Mouse (Mus musculus) MEL (cell line): ENCODE data around the gene Ak1.

Experiments
- CTCF ChIP-seq, 3 experiments: IDR thresholded peaks in 2 of 3; conservative IDR thresholded peaks in 1 of 3; 2 replicates each; pipeline ENCODE4 v1.5.1; 2011 to 2012; ENCODE audit warnings: low read length in 3 of 3, low read depth in 2 of 3, mild to moderate bottlenecking in 2 of 3, improper control_type of control experiment in 1 of 3, inconsistent platforms in 1 of 3, mixed read lengths in 1 of 3, moderate library complexity in 1 of 3; ENCODE audit not compliant: control insufficient read depth in 1 of 3, insufficient read depth in 1 of 3, poor library complexity in 1 of 3, severe bottlenecking in 1 of 3
- EP300 ChIP-seq, 2 experiments: IDR thresholded peaks; 2 replicates each; pipeline ENCODE4 v1.6.1; 2011; ENCODE audit warnings: improper control_type of control experiment in 2 of 2, low read length in 2 of 2, low read depth in 1 of 2, mild to moderate bottlenecking in 1 of 2
- JUND ChIP-seq: IDR thresholded peaks from 2 replicates; pipeline ENCODE4 v1.6.1; 2011; ENCODE audit warnings: low read depth, mild to moderate bottlenecking, improper control_type of control experiment, low read length
- MAFK ChIP-seq: IDR thresholded peaks from 2 replicates; pipeline ENCODE4 v1.6.1; 2011; ENCODE audit warnings: low read depth, mild to moderate bottlenecking, low read length, improper control_type of control experiment, borderline replicate concordance
- MAZ ChIP-seq: IDR thresholded peaks from 2 replicates; pipeline ENCODE4 v1.6.1; 2012; ENCODE audit warnings: low read depth, mild to moderate bottlenecking, inconsistent platforms, low read length, improper control_type of control experiment
- POLR2A ChIP-seq, 2 experiments: IDR thresholded peaks; 2 replicates each; pipeline ENCODE4 v1.6.1; 2011 to 2012; ENCODE audit warnings: low read length in 2 of 2, mild to moderate bottlenecking in 2 of 2, control low read depth in 1 of 2, improper control_type of control experiment in 1 of 2, low read depth in 1 of 2, moderate library complexity in 1 of 2; ENCODE audit not compliant: control insufficient read depth in 1 of 2, insufficient read depth in 1 of 2, poor library complexity in 1 of 2
- POLR2AphosphoS2 ChIP-seq: IDR thresholded peaks from 2 replicates; pipeline ENCODE4 v1.6.1; 2011; ENCODE audit warnings: low read length, improper control_type of control experiment
- UBTF ChIP-seq: IDR thresholded peaks from 2 replicates; pipeline ENCODE4 v1.6.1; 2012; ENCODE audit warnings: low read depth, mild to moderate bottlenecking, inconsistent platforms, low read length, improper control_type of control experiment, moderate library complexity, borderline replicate concordance; ENCODE audit not compliant: insufficient read depth
- USF1 ChIP-seq: IDR thresholded peaks from 2 replicates; pipeline ENCODE4 v1.6.1; 2014; ENCODE audit warnings: low read depth, mild to moderate bottlenecking, inconsistent platforms, low read length, improper control_type of control experiment, moderate library complexity
- ZNF384 ChIP-seq: IDR thresholded peaks from 2 replicates; pipeline ENCODE4 v1.6.1; 2012; ENCODE audit warnings: low read depth, mild to moderate bottlenecking, inconsistent platforms, low read length, improper control_type of control experiment

GRCm38 (mm10) chr2:32581450-32582095 lies 40.0 kb upstream of the Ak1 start:
- TF ChIP-seq EP300 (IDR thresholded peaks at IDR 0.05; ENCODE audit: low read depth in 1 of 2, low read length in 2 of 2) (no peak), POLR2AphosphoS2 (no peak), ZNF384 (no peak), USF1 (no peak), POLR2A (IDR thresholded peaks at IDR 0.05; ENCODE audit: control insufficient read depth in 1 of 2, insufficient read depth in 1 of 2, low read depth in 1 of 2, low read length in 2 of 2, poor library complexity in 1 of 2) (peak in 1 of 2 experiments; percentile 51; a peak in 2 of 4 replicates), MAZ (no peak), CTCF (IDR thresholded peaks at IDR 0.05 in 2 of 3, conservative IDR thresholded peaks at IDR 0.05 in 1 of 3; ENCODE audit: control insufficient read depth in 1 of 3, insufficient read depth in 1 of 3, low read depth in 2 of 3, low read length in 3 of 3, poor library complexity in 1 of 3, severe bottlenecking in 1 of 3) (peak in 2 of 3 experiments; percentile 28 to 43; a peak in 4 of 6 replicates), UBTF (no peak), JUND (no peak), MAFK (no peak)
